In genomic region chr2:172933631-172934419, GRCm38 (mm10) we compare ENCODE assay signal across 8 mouse cellular contexts. TPM values are rescaled to one million over a fixed set of nuclear protein-coding genes. Genes with fewer than 3 reads are reported as not detected.
A peak's percentile ranks its signal among the peaks of the same experiment; 100 is the strongest.
DNase-seq lines count a peak whose midpoint lies in the region; ATAC-seq lines count a peak whose summit lies in the region.

No protein-coding gene starts in this region.

- peak overlapping the region; percentile 83 for H3K27ac ChIP-seq in kidney, embryonic 14.5 days (ENCODE audit: low read depth, low read length)
- peak overlapping the region; percentile 71 for H3K27ac ChIP-seq in stomach, embryonic 16.5 days (ENCODE audit: low read length)

- peak; percentile 68 to 75 for DNase-seq in right cerebral cortex, postnatal 10 days (ENCODE audit: low spot score in 2 of 2)
- DNase-seq in right cerebral cortex, postnatal 36 days (ENCODE audit: low spot score in 2 of 2) = no peak
- peak; percentile 89 for DNase-seq in forelimb bud, embryonic 11.5 days (ENCODE audit: low read depth, low spot score)
- peak; percentile 38 for DNase-seq in lung, postnatal 25 days (ENCODE audit: low spot score)
- no peak for DNase-seq in urinary bladder, postnatal 25 days (ENCODE audit: low spot score)
- no peak for DNase-seq in cerebellum, adult 8-10 months

- WGBS in kidney, embryonic 14.5 days = 1% methylated on average over 34 of the region's 34 CpGs
- WGBS in stomach, embryonic 16.5 days = 9% methylated on average over 34 of the region's 34 CpGs

- 0 out of 2 replicates have a peak overlapping the region, but pooled peaks have one; percentile 0 for H3K4me3 ChIP-seq in kidney, embryonic 14.5 days (ENCODE audit: low read length)
- H3K4me3 ChIP-seq in stomach, embryonic 16.5 days (replicated peaks; ENCODE audit: low read length) = peak overlapping the region; percentile 5; the same call in 1 of the 2 replicates

- no peaks in the 10 kb centered on the region for H3K36me3 ChIP-seq in kidney, embryonic 14.5 days (ENCODE audit: control insufficient read depth, insufficient read depth, low read length)
- H3K36me3 ChIP-seq in stomach, embryonic 16.5 days (ENCODE audit: control insufficient read depth, insufficient read depth, low read length) = no peaks in the 10 kb centered on the region

- peak; percentile 25 for ATAC-seq in kidney, embryonic 14.5 days (ENCODE audit: low FRiP score, low TSS enrichment)
- ATAC-seq in stomach, embryonic 16.5 days (ENCODE audit: insufficient read depth, low FRiP score) = no peak

- peaks cover 70% of the 10 kb centered on the region for H3K4me1 ChIP-seq in kidney, embryonic 14.5 days (ENCODE audit: control insufficient read depth, insufficient read depth, low read length)
- H3K4me1 ChIP-seq in stomach, embryonic 16.5 days (ENCODE audit: control insufficient read depth, insufficient read depth, low read length) = peaks cover 51% of the 10 kb centered on the region

- H3K9me3 ChIP-seq in kidney, embryonic 14.5 days (ENCODE audit: control insufficient read depth, low read length) = no peaks in the 10 kb centered on the region
- no peaks in the 10 kb centered on the region for H3K9me3 ChIP-seq in stomach, embryonic 16.5 days (replicated peaks; ENCODE audit: control insufficient read depth, low read length)

- H3K4me2 ChIP-seq in kidney, embryonic 14.5 days (replicated peaks; ENCODE audit: low read depth, low read length) = peak overlapping the region; percentile 91
- H3K4me2 ChIP-seq in stomach, embryonic 16.5 days (ENCODE audit: low read depth, low read length) = peak overlapping the region; percentile 46

- peak overlapping the region; percentile 32; the same call in 1 of the 2 replicates for H3K9ac ChIP-seq in kidney, embryonic 14.5 days (ENCODE audit: low read depth, low read length)
- peak overlapping the region; percentile 56 for H3K9ac ChIP-seq in stomach, embryonic 16.5 days (ENCODE audit: low read length)

- H3K27me3 ChIP-seq in kidney, embryonic 14.5 days (ENCODE audit: control insufficient read depth, insufficient read depth, low read length) = no peaks in the 10 kb centered on the region
- H3K27me3 ChIP-seq in stomach, embryonic 16.5 days (ENCODE audit: control insufficient read depth, insufficient read depth, low read length) = no peaks in the 10 kb centered on the region

RNA-seq across cellular contexts. Expression of gene Bmp7, which starts 6.3 kb away (rescaled TPM):
- 49.3 and 54.2 TPM in 2 replicates for polyA plus RNA-seq in kidney, embryonic 14.5 days (2014; fragmentation: Nextera tagmentation; extraction: Ambion mirVana)
- 15.5 and 15.7 TPM in 2 replicates for polyA plus RNA-seq in stomach, embryonic 16.5 days (2015; fragmentation: Nextera tagmentation; extraction: Ambion mirVana)

RNA-seq across cellular contexts. Expression of gene Spo11, which starts 43.7 kb away (rescaled TPM):
- polyA plus RNA-seq in kidney, embryonic 14.5 days (2014; fragmentation: Nextera tagmentation; extraction: Ambion mirVana) = 0.17 and 0.34 TPM in 2 replicates
- 0.44 and 0.86 TPM in 2 replicates for polyA plus RNA-seq in stomach, embryonic 16.5 days (2015; fragmentation: Nextera tagmentation; extraction: Ambion mirVana)

Comparison
In these comparisons a context has a peak if more than half of its experiments do, and no peak if none do; other contexts are left out.
1. DNase-seq: peak in right cerebral cortex, postnatal 10 days (2 of 2), forelimb bud, embryonic 11.5 days (single experiment) and lung, postnatal 25 days (single experiment); none in right cerebral cortex, postnatal 36 days (0 of 2), urinary bladder, postnatal 25 days (single experiment) and cerebellum, adult 8-10 months (single experiment).